26 mouse cellular contexts compared by ENCODE assay signal in the genomic region with DNA sequence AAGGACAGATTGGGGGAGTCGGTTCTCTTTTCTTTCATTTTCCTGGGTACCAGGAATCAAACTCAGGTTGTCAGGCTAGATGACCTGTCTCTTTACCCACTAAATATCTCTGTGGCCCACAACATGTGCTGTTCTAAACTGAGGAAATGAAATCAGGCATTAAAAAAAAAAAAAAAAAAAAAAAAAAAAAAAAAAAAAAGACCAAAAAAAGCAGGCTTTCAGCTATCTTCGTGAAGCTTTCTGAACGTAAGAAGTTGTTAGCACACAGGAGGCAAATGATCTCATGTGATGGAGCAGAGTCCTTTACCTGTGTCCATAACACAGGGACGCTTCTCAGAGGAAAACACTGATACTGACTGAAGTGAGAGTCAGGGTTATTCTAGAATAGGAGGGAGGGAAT. TPM values are rescaled to one million over a fixed set of nuclear protein-coding genes. Genes with fewer than 3 reads are reported as not detected.
"Had no signal": no experiment of that assay in that cellular context is flagged by ENCODE, and none has a peak within 500 bp of the region (broad histone marks: within the 10 kb centered on the region; RNA-seq: fewer than 3 reads in every experiment).

No protein-coding gene starts in this region.

- DNase-seq: cerebellum, adult 9-10 months; cerebellum, adult 9-11 months; cerebellum, postnatal 10 days; cerebellum, postnatal 14 days; cerebellum, postnatal 25 days; cerebellum, postnatal 36 days; embryo, embryonic 11 days; forebrain, postnatal 0 days; gastrocnemius, adult 2 months; gastrocnemius, postnatal 10 days; gastrocnemius, postnatal 14 days; gastrocnemius, postnatal 25 days; gastrocnemius, postnatal 36 days; heart, adult 18-20 months; heart, adult 2 months had no signal

- H3K27me3 ChIP-seq: embryonic facial prominence, embryonic 12.5 days; embryonic facial prominence, embryonic 13.5 days; embryonic facial prominence, embryonic 15.5 days; forebrain, embryonic 12.5 days; forebrain, embryonic 13.5 days; forebrain, embryonic 15.5 days had no signal

- H3K27ac ChIP-seq: embryonic facial prominence, embryonic 10.5 days; embryonic facial prominence, embryonic 12.5 days; embryonic facial prominence, embryonic 13.5 days; embryonic facial prominence, embryonic 15.5 days; forebrain, embryonic 10.5 days; forebrain, embryonic 12.5 days; forebrain, embryonic 13.5 days; forebrain, embryonic 15.5 days; gastrocnemius, adult 2 months; heart, adult 2 months had no signal

- ATAC-seq: forebrain, embryonic 13.5 days; forebrain, embryonic 14.5 days; forebrain, embryonic 15.5 days; forebrain, embryonic 16.5 days; forebrain, postnatal 0 days had no signal

- H3K9me3 ChIP-seq: embryonic facial prominence, embryonic 10.5 days; embryonic facial prominence, embryonic 12.5 days; embryonic facial prominence, embryonic 13.5 days; embryonic facial prominence, embryonic 15.5 days; forebrain, embryonic 10.5 days; forebrain, embryonic 12.5 days; forebrain, embryonic 13.5 days; forebrain, embryonic 15.5 days had no signal

- H3K4me1 ChIP-seq: embryonic facial prominence, embryonic 10.5 days; embryonic facial prominence, embryonic 12.5 days; embryonic facial prominence, embryonic 13.5 days; embryonic facial prominence, embryonic 15.5 days; forebrain, embryonic 10.5 days; forebrain, embryonic 12.5 days; forebrain, embryonic 13.5 days; forebrain, embryonic 15.5 days had no signal

- H3K4me2 ChIP-seq: embryonic facial prominence, embryonic 12.5 days; embryonic facial prominence, embryonic 13.5 days; embryonic facial prominence, embryonic 15.5 days; forebrain, embryonic 12.5 days; forebrain, embryonic 13.5 days; forebrain, embryonic 15.5 days had no signal

- H3K9ac ChIP-seq: embryonic facial prominence, embryonic 12.5 days; embryonic facial prominence, embryonic 13.5 days; embryonic facial prominence, embryonic 15.5 days; forebrain, embryonic 12.5 days; forebrain, embryonic 13.5 days; forebrain, embryonic 15.5 days; forebrain, postnatal 0 days had no signal

- H3K4me3 ChIP-seq: embryonic facial prominence, embryonic 10.5 days; embryonic facial prominence, embryonic 12.5 days; embryonic facial prominence, embryonic 13.5 days; embryonic facial prominence, embryonic 15.5 days; erythroblast, embryonic 14.5 days; forebrain, embryonic 10.5 days; forebrain, embryonic 12.5 days; forebrain, embryonic 13.5 days; forebrain, embryonic 15.5 days; gastrocnemius, adult 2 months; heart, adult 2 months had no signal

RNA-seq across cellular contexts. Expression of gene I830077J02Rik, which starts 3.6 kb away (rescaled TPM):
- polyA plus RNA-seq: forebrain, embryonic 16.5 days had no signal

RNA-seq across cellular contexts. Expression of gene Ovgp1, which starts 37.4 kb away (rescaled TPM):
- polyA plus RNA-seq: erythroblast, embryonic 14.5 days had no signal
